Mouse (Mus musculus) heart, adult 10 weeks (tissue): ENCODE results near the gene Herc3. TPM values are rescaled to one million over a fixed set of nuclear protein-coding genes. Genes with fewer than 3 reads are reported as not detected.

Source experiments
- polyA plus RNA-seq: library from polyadenylated mRNA; stranded (reverse); fragments of 350-450 nt; fragmentation: Illumina TruSeq; extraction: RNeasy Lipid Tissue Mini Kit (QIAGEN cat#74804); gene quantifications from one replicate; pipeline ENCODE4 v1.2.3, GENCODE M21; 2014; ENCODE audit warnings: low read depth, low replicate concordance

Herc3 gene
- 40.0 TPM for polyA plus RNA-seq

GRCm38 (mm10) chr6:58831232-58832009 is at the start of gene Herc3:
Gene Herc3, plus strand, starts transcription at chr6:58831465.

GRCm38 (mm10) chr6:58906852-58907261 is 75.6 kb downstream of the Herc3 start, which contains the start of gene Nap1l5:
Gene Nap1l5, minus strand, starts transcription at chr6:58907076.

Other genes starting within 250 kb of the Herc3 start
- 30.4 TPM for gene Abcg2, start 246.9 kb upstream of the Herc3 start, polyA plus RNA-seq
- gene Nap1l5, start 75.6 kb downstream of the Herc3 start, polyA plus RNA-seq = 1.5 TPM
- gene Fam13a, start 193.1 kb downstream of the Herc3 start, polyA plus RNA-seq = 11.9 TPM